Mouse (Mus musculus): ENCODE measurements at regions not wholly inside any gene's neighbourhood (a gene's known extent, or its start where the extent isn't known, plus 50 kb on each side); places are given as distances from the start of the nearest gene placed in this dataset.

GRCm38 (mm10) chr13:107372666-107373065, 350.7 kb upstream of the Kif2a start:
- TF ChIP-seq CTCF (IDR thresholded peaks at IDR 0.05; ENCODE audit: borderline replicate concordance, extremely low read depth, insufficient read depth, insufficient read length) (no peak), POLR2A (IDR thresholded peaks at IDR 0.05; ENCODE audit: borderline replicate concordance, extremely low read depth, insufficient read depth, insufficient read length, poor library complexity, severe bottlenecking) (no peak)

All from brain, embryonic 14.5 days (tissue).